Mouse (Mus musculus) CH12.LX (cell line): ENCODE measurements at regions not wholly inside any gene's neighbourhood (a gene's known extent, or its start where the extent isn't known, plus 50 kb on each side); places are given as distances from the start of the nearest gene placed in this dataset.

Source experiments
- BHLHE40 ChIP-seq: IDR thresholded peaks from 2 replicates; pipeline ENCODE4 v1.6.1; 2011; ENCODE audit warnings: mild to moderate bottlenecking, low read depth, low read length, improper control_type of control experiment
- CTCF ChIP-seq, 2 experiments: IDR thresholded peaks in 1 of 2; conservative IDR thresholded peaks in 1 of 2; 2 replicates each; pipeline ENCODE4 v1.5.1; 2011 to 2012; ENCODE audit warnings: low read depth in 2 of 2, low read length in 2 of 2, improper control_type of control experiment in 1 of 2, inconsistent platforms in 1 of 2, mild to moderate bottlenecking in 1 of 2, moderate library complexity in 1 of 2

DNA sequence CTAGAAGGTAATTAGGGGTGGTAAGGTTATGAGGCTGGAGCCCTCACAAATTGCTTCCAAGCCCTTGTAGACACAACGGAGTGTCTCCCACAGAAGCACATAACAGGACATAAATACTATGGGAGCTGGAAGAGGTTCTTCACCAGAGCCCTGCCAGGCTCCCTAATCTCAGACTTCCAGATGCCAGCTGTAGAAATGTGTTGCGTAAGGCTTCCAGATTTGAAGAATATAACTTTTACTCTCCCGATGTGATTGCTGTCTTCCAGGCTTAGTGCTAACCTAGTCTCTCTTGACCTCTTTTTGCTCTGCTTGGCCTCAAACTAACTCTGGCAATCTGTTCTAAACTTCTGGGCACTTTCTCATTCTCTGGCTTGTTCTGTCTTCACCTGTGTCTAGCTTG lies 59.8 kb upstream of the Haao start:
- TF ChIP-seq BHLHE40: no peak
- TF ChIP-seq CTCF (conservative IDR thresholded peaks at IDR 0.05 in 1 of 2, IDR thresholded peaks at IDR 0.05 in 1 of 2; ENCODE audit: low read depth in 2 of 2, low read length in 2 of 2): no peak
